Mouse (Mus musculus) layer of hippocampus, postnatal 25 days (tissue): ENCODE measurements at regions not wholly inside any gene's neighbourhood (a gene's known extent, or its start where the extent isn't known, plus 50 kb on each side); places are given as distances from the start of the nearest gene placed in this dataset.
A peak's percentile ranks its signal among the peaks of the same experiment; 100 is the strongest.

Experiments used
- DNase-seq, 2 experiments: peaks; one replicate each; pipeline ENCODE4 v3.0.0; 2022; ENCODE audit warnings: mixed read lengths in 2 of 2, low spot score in 1 of 2; ENCODE audit errors: extremely low spot score in 1 of 2

GRCm38 (mm10) chr13:52042867-52043266 lies 196.4 kb downstream of the Gadd45g start:
- no peak for DNase-seq

- no peak for DNase-seq
Measured at GRCm38 (mm10) chr13:52043916-52044315, 197.4 kb downstream of the Gadd45g start.

- no peak for DNase-seq
Measured at GRCm38 (mm10) chr13:52045349-52045748, 198.9 kb downstream of the Gadd45g start.

- DNase-seq, result no peak
Measured at GRCm38 (mm10) chr13:52046020-52046419, 199.5 kb downstream of the Gadd45g start.

- DNase-seq, result peak in 1 of 2 experiments; percentile 13
Measured at GRCm38 (mm10) chr13:52046700-52047099, 200.2 kb downstream of the Gadd45g start.

- DNase-seq, result no peak
Measured at GRCm38 (mm10) chr13:52047937-52048336, 201.5 kb downstream of the Gadd45g start.

GRCm38 (mm10) chr13:52048777-52049176 lies 202.3 kb downstream of the Gadd45g start:
- no peak for DNase-seq

- no peak for DNase-seq
Measured at GRCm38 (mm10) chr13:52049249-52049648, 202.8 kb downstream of the Gadd45g start.

- DNase-seq, result no peak
Measured at GRCm38 (mm10) chr13:52055741-52056140, 209.3 kb downstream of the Gadd45g start.

GRCm38 (mm10) chr13:52057456-52057855 lies 211.0 kb downstream of the Gadd45g start:
- DNase-seq, result no peak

- no peak for DNase-seq
Measured at GRCm38 (mm10) chr13:52059756-52060417, 213.4 kb downstream of the Gadd45g start.

- no peak for DNase-seq
Measured at GRCm38 (mm10) chr13:52060418-52060870, 214.0 kb downstream of the Gadd45g start.

GRCm38 (mm10) chr13:52061454-52061853 lies 215.0 kb downstream of the Gadd45g start:
- no peak for DNase-seq

GRCm38 (mm10) chr13:52061881-52062280 lies 215.4 kb downstream of the Gadd45g start:
- no peak for DNase-seq

GRCm38 (mm10) chr13:52062576-52062975 lies 216.1 kb downstream of the Gadd45g start:
- no peak for DNase-seq

GRCm38 (mm10) chr13:52065274-52065673 lies 218.8 kb downstream of the Gadd45g start:
- DNase-seq, result no peak

- DNase-seq, result no peak
Measured at GRCm38 (mm10) chr13:52065720-52066119, 219.2 kb downstream of the Gadd45g start.

- no peak for DNase-seq
Measured at GRCm38 (mm10) chr13:52067048-52067447, 220.6 kb downstream of the Gadd45g start.

- DNase-seq, result no peak
Measured at GRCm38 (mm10) chr13:52068886-52069439, 222.5 kb downstream of the Gadd45g start.

- no peak for DNase-seq
Measured at GRCm38 (mm10) chr13:52069714-52070113, 223.2 kb downstream of the Gadd45g start.

- no peak for DNase-seq
Measured at GRCm38 (mm10) chr13:52070731-52071663, 224.5 kb downstream of the Gadd45g start.
